Mouse (Mus musculus) stomach, embryonic 16.5 days (tissue): ENCODE data around the gene Gm13889. TPM values are rescaled to one million over a fixed set of nuclear protein-coding genes. Genes with fewer than 3 reads are reported as not detected.

Source experiments
- ATAC-seq: fragments of 200-750 bp; cut with Nextera tagmentation; 2 replicates; pipeline ENCODE4 v1.8.0; 2017; ENCODE audit warnings: moderate number of reproducible peaks, moderate TSS enrichment; ENCODE audit not compliant: insufficient read depth, low FRiP score
- H3K27ac ChIP-seq: fragments of 300-500 bp; sonication (generic); 2 replicates; pipeline ENCODE4 v1.5.1; 2014; ENCODE audit warnings: low read length
- H3K27me3 ChIP-seq: fragments of 300-500 bp; sonication (generic); 2 replicates; pipeline ENCODE4 v1.6.1; 2014; ENCODE audit warnings: low read length, control low read depth, mixed read lengths; ENCODE audit not compliant: control insufficient read depth, insufficient read depth
- H3K36me3 ChIP-seq: fragments of 300-500 bp; sonication (generic); 2 replicates; pipeline ENCODE4 v1.6.1; 2014; ENCODE audit warnings: low read length; ENCODE audit not compliant: control insufficient read depth, insufficient read depth
- H3K4me1 ChIP-seq: fragments of 300-500 bp; sonication (generic); 2 replicates; pipeline ENCODE4 v1.6.1; 2014; ENCODE audit warnings: low read length, control low read depth, mixed read lengths; ENCODE audit not compliant: control insufficient read depth, insufficient read depth
- H3K4me2 ChIP-seq: fragments of 300-500 bp; sonication (generic); 2 replicates; pipeline ENCODE4 v1.6.1; 2014; ENCODE audit warnings: low read depth, low read length, mixed read lengths
- H3K4me3 ChIP-seq: fragments of 300-500 bp; sonication (generic); replicated peaks from 2 replicates; pipeline ENCODE4 v1.5.1; 2014; ENCODE audit warnings: mild to moderate bottlenecking, low read length
- H3K9ac ChIP-seq: fragments of 300-500 bp; sonication (generic); 2 replicates; pipeline ENCODE4 v1.6.1; 2014; ENCODE audit warnings: low read length
- H3K9me3 ChIP-seq: fragments of 300-500 bp; sonication (generic); replicated peaks from 2 replicates; pipeline ENCODE4 v1.6.1; 2016; ENCODE audit warnings: low read length, control low read depth; ENCODE audit not compliant: control insufficient read depth
- WGBS: fragments of 180-500 bp; shearing (Covaris S2); extraction: QIAGEN DNeasy Blood & Tissue Kit; methylation state at CpG from one replicate; pipeline ENCODE4 v1.1.7; 2014; 5-methylcytosine and 5-hydroxymethylcytosine counted together
- polyA plus RNA-seq: library from polyadenylated mRNA; unstranded; fragments of >200 nt; fragmentation: Nextera tagmentation; extraction: Ambion mirVana; gene quantifications from 2 replicates; pipeline ENCODE4 v1.2.1, GENCODE M21; 2015

Gene Gm13889
- polyA plus RNA-seq, 1 experiment from 2014 or later, result 12.6 TPM

DNA sequence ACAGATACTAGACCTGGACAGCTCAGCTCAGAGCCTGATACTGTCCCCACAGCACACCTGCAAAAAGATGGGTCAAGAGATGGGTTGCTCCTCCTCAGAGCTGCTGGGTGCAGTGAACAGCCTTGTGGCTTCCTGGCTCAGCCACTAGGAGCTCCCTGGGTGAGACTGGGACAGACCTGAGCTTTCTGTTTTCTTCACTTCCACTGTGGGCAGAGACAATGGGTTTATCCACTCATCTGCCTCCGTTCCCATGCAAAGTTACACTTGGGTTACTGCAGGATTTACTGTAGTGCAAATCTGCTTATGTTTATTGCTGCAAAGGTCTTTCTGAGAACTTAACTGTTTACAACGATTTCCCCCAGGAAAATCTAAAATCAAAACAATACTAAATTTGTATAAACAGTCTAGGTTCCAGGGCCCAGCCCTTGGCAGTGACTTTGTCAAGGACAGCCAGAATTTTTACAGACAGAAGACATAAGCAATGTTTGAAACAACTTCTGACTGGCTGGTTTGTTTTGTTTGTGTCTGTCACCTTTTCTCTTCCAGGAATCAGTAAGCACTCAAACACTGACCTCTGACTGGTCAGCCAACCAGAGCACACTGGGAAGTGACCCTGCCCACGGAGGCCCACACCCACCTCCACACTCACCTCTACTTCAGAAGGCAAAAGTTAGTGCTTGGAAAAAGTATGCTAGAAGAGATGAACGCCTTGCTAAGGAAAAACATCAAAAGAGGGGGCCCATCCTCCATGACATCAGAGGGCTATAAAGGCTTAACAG is 25.6 kb upstream of the Gm13889 start:
- no peak overlapping the region for H3K9ac ChIP-seq
- no peak overlapping the region for H3K4me2 ChIP-seq
- H3K27ac ChIP-seq, result peak overlapping the region; percentile 59; the same call in 1 of the 2 replicates
- H3K27me3 ChIP-seq, result no peaks in the 10 kb centered on the region
- H3K9me3 ChIP-seq, result no peaks in the 10 kb centered on the region
- no peak; the same call in 1 of the 2 replicates for ATAC-seq
- H3K4me1 ChIP-seq, result peaks cover 16% of the 10 kb centered on the region
- no peak overlapping the region for H3K4me3 ChIP-seq
- H3K36me3 ChIP-seq, result no peaks in the 10 kb centered on the region
- WGBS, result 50% methylated on average over 4 of the region's 4 CpGs

DNA sequence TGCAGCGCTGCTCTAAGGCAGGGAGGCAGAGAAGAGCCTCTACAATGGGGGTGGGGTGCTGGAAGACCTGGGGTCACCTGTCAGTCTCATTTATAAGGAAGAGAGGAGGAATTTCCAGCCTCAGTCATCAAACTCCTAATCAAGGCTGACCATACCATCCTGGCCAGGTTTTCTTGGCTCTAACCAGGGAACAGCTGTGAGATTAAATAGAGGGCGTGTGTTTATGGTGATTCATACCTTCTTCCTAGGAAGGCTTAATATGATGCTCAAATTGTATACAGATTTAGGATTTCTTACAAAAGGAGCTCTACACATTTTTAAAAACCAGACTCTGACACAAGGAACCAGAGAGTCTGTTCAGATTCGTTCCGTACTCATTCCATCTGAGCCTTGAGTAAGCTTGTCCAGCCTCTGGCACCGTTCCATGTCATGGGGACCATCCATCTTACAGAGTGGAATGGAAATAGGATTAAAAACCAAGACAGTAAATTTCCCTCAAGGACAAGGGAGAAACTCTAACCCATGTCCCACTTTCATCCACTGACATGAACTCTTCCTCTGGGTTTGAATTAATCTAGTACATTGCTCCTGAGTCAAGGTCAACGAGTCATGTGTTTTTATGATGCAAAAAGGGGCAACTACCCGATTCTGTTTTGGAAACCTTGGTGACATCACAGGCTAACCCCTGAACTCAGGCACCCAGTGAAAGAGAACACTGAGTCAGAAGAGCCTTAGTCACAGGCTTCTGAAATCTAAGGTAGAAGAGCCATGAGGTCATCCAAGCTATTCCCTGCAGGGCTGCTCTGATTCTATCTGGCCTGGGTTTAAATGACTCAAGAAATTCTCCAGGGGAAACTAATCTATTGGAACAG is 22.5 kb upstream of the Gm13889 start:
- H3K4me1 ChIP-seq, result peaks cover 42% of the 10 kb centered on the region
- WGBS, result 52% methylated on average over 7 of the region's 7 CpGs
- H3K27me3 ChIP-seq, result no peaks in the 10 kb centered on the region
- H3K4me2 ChIP-seq, result no peak overlapping the region
- no peaks in the 10 kb centered on the region for H3K36me3 ChIP-seq
- peak overlapping the region; percentile 84 for H3K27ac ChIP-seq
- H3K9ac ChIP-seq, result no peak overlapping the region
- no peaks in the 10 kb centered on the region for H3K9me3 ChIP-seq
- no peak overlapping the region for H3K4me3 ChIP-seq
- no peak for ATAC-seq

DNA sequence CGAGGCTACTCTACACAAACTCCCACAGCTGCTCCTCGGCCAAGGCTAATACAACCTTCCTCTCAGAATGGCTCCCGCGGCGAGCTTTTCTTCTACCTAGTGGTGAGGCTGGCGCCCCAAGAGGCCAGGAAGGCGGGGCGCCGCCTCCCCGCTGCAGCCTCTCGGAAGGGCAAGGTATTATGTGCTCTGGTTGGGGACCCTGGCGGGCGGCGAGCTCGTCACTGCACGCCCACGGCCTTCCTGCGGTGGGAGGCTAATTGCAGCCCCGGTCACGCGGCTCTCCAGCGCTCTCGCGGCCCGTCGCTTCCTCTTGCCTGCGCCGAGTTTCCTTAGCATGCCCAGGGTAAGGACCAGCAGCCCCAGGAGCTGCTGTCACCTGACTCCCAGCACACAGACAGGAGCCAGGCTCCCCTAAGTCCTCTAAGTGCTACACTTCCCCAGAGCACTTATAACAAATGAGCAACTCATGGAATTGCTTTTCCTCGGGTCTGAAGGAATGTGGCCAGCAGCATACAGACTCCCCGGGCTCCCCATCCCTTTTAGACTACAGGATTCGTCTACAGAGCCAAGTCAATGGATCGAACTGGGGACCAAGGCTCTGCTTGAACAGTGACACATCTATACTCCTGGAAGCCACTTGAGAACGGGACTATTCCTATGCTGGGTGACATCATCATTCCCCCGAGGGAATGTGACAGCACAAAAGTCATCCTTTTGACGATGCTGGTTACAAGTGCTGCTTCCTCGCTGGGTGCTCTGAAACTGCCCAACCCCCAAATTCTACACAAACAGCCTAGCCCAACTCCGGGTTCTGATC is 19.6 kb upstream of the Gm13889 start:
- WGBS, result 3% methylated on average over 37 of the region's 37 CpGs
- no peaks in the 10 kb centered on the region for H3K36me3 ChIP-seq

DNA sequence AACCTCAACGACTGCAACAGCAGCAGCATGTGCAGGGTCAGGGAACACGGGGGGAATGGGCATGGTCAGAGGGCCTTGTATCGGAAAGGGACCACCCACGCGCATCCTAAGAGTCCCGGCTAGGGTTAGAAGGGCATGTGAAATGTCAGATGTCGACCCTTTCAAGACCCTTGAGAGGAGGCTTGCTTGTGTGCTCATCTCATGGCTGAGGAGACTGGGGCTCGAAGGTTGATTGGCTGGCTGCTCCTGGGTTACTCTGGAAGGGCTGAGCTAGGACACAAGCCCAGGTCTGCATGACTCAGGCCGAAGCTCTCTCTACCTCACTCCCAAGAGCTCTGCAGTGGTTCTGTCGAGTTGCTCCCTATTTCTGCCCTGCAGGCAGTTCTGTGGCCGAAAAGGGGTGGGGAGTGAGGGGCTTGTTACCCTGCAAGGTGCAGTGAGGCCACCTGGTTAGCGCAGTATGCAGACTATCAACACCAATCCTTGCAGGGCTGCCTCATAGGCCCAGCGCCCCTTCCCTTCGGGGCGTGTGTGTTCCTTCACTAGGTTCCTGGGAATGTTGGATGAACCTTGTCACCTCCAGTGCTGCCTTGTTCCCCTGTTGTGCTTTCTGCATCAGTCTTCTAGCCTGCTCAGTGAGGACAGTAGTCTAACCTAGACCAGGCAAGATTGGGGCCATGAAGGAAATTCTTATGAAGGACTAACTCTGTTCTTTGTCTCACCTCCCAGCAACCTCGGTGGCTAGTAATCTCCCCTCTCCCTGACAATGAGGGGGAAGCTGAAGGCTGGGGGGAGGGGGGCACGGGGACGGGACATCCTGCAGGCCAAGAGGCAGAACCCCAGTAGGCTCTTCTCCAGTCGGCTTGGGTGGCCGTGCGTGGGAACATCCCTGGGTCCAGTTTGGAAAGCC is 18.8 kb upstream of the Gm13889 start:
- H3K4me2 ChIP-seq, result peak overlapping the region; percentile 82
- peak; percentile 11; the same call in 1 of the 2 replicates for ATAC-seq
- peak overlapping the region; percentile 72 for H3K9ac ChIP-seq
- peak overlapping the region; percentile 45 for H3K4me3 ChIP-seq
- H3K27ac ChIP-seq, result peak overlapping the region; percentile 81
- H3K36me3 ChIP-seq, result no peaks in the 10 kb centered on the region
- H3K9me3 ChIP-seq, result no peaks in the 10 kb centered on the region
- no peaks in the 10 kb centered on the region for H3K27me3 ChIP-seq
- H3K4me1 ChIP-seq, result peaks cover 40% of the 10 kb centered on the region
- 26% methylated on average over 21 of the region's 21 CpGs for WGBS

More for the DNA sequence above, 19.6 kb upstream of the Gm13889 start:
- H3K4me1 ChIP-seq, result peaks cover 40% of the 10 kb centered on the region
- no peaks in the 10 kb centered on the region for H3K9me3 ChIP-seq
- peak overlapping the region; percentile 81 for H3K27ac ChIP-seq
- H3K4me3 ChIP-seq, result peak overlapping the region; percentile 45
- peak overlapping the region; percentile 72 for H3K9ac ChIP-seq
- H3K4me2 ChIP-seq, result peak overlapping the region; percentile 82
- no peaks in the 10 kb centered on the region for H3K27me3 ChIP-seq
- ATAC-seq, result peak; percentile 46; the same call in 1 of the 2 replicates

DNA sequence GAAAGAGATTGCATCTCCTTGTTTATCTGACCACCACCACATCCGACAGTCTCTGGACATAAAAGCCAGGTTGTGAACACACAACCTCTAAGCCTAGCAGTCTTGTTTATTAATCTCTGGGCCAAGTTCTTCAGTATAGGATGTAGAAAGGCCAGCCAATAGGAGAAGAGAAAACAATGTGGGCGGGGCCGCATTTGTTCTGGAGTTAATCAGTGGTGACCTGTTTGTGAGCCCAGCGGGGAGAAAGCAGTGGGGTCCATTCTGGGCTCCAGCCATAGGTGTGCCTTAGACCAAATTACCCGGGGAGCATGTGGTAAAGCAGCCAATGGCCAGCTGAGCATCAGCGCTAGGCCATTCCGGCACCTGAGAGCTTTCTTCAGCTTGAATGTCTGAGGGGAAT is 18.0 kb upstream of the Gm13889 start:
- Histone ChIP-seq H3K36me3 (no peaks in the 10 kb centered on the region), H3K4me1 (peaks cover 37% of the 10 kb centered on the region), H3K27me3 (no peaks in the 10 kb centered on the region), H3K9ac (no peak overlapping the region), H3K27ac (0 out of 2 replicates have a peak overlapping the region, but pooled peaks have one; percentile 81), H3K9me3 (no peaks in the 10 kb centered on the region), H3K4me2 (no peak overlapping the region), H3K4me3 (no peak overlapping the region)
- no peak for ATAC-seq
- 46% methylated on average over 7 of the region's 7 CpGs for WGBS

DNA sequence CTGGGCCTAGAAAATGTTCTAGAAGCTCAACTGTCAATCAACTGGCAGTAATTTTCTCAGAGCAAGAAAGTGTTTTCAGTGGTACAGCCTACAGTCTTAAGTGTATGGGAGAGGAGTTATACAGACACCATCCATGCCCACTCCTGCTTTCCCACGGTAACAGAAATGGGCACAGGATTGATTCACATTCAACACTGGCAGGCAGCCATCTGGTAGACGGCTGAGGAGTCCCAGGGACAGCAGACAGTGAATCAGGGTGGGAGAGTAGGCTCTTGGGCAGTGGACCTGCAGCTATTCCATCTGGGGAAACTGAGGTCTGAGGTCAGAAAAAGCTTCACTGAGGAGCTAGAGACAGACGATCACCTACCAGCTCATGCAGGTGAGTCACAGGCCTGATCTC is 14.6 kb upstream of the Gm13889 start:
- no peaks in the 10 kb centered on the region for H3K27me3 ChIP-seq
- no peak overlapping the region for H3K4me3 ChIP-seq
- no peaks in the 10 kb centered on the region for H3K9me3 ChIP-seq
- H3K9ac ChIP-seq, result no peak overlapping the region
- no peak for ATAC-seq
- no peak overlapping the region for H3K4me2 ChIP-seq
- peaks cover 16% of the 10 kb centered on the region for H3K4me1 ChIP-seq
- H3K27ac ChIP-seq, result no peak overlapping the region
- no peaks in the 10 kb centered on the region for H3K36me3 ChIP-seq
- WGBS, result 65% methylated on average over 3 of the region's 3 CpGs

DNA sequence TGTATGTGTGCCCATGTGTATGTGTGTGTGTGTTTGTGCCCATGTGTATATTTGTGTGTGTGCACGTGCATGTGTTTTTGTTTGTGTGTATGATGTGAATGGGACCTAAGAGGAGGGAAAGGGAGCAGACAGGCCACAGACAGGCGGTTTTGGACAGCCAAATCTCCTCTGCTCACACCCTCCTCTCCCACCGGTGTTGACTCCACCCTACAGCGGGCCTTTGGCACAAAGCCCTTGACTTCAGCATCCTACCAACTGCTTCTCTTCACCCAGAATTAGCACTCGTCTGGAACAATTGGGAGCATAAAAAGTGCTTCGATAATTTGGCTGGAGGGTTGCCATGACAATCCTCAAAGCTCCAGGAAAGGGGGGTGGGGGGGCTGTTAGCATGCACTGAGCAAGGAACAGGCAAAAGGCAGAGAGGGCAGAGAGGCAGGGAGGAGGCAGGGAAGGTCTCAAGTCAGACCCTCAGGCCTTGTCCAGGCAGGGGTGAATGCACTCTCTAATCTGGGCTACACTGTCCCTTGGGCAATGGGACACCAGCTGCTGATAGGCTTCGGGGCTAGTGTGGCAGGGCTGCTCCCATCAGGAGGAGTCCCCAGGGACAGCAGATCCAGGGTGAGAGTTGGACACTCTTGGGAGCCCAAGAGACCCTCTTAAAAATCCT is 7.6 kb upstream of the Gm13889 start:
- no peak overlapping the region for H3K4me3 ChIP-seq
- no peaks in the 10 kb centered on the region for H3K36me3 ChIP-seq
- no peaks in the 10 kb centered on the region for H3K27me3 ChIP-seq
- H3K4me2 ChIP-seq, result no peak overlapping the region
- H3K9me3 ChIP-seq, result no peaks in the 10 kb centered on the region
- no peaks in the 10 kb centered on the region for H3K4me1 ChIP-seq
- 49% methylated on average over 7 of the region's 7 CpGs for WGBS
- ATAC-seq, result no peak
- H3K27ac ChIP-seq, result no peak overlapping the region
- no peak overlapping the region for H3K9ac ChIP-seq

DNA sequence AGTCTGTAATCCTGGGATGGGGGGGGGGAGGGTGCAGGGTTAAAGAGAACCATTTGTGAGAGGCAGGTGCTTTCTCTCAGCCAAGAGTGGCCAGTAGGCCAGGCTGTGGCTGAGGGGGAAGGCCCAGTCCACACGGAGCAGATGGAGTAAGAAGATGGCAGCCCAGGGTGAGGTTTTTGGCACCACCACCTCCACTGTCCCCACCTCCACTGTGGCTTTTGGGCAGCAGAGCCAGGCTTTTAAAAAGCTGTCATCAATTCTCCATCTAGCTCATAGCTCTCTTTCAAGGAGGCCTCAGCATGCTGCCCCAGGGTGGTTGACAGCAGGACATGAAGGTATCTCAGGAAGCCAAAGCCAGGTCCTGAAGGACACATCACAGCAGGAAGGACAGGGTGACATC is 6.8 kb upstream of the Gm13889 start:
- Histone ChIP-seq H3K27me3 (no peaks in the 10 kb centered on the region), H3K36me3 (no peaks in the 10 kb centered on the region), H3K9ac (no peak overlapping the region), H3K4me2 (no peak overlapping the region), H3K4me3 (no peak overlapping the region), H3K4me1 (no peaks in the 10 kb centered on the region), H3K9me3 (no peaks in the 10 kb centered on the region), H3K27ac (no peak overlapping the region)
- ATAC-seq, result no peak
- WGBS, result 73% methylated on average over 1 of the region's 1 CpGs
